Mouse (Mus musculus) right cerebral cortex, postnatal 10 days (tissue): Measurements from ENCODE around the gene Ccdc142.
A peak's percentile ranks its signal among the peaks of the same experiment; 100 is the strongest.

Source experiments
- DNase-seq, 2 experiments: peaks; one replicate each; pipeline ENCODE4 v3.0.0; 2021; ENCODE audit warnings: low spot score in 2 of 2

The Ccdc142 gene

DNA sequence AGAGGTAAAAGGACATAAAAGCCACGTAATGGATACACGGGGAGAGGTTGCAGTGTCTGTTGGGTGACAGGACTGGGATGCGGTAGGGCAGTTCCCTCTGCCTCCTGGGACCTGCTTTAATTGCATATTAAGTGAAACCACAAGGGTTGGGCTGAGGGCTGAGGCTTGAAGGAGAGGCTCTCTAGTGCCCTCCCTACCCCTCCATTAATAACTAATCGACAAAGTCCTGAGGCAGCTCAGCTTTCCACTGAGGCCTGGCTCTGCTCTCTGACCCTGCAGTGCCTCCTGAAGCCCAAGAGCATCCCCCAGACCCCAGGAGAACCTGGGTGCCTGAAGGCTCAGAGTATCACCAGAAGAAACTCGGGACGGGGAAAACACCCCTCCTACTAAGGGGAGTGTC is 16.9 kb upstream of the Ccdc142 start:
- no peak for DNase-seq

DNA sequence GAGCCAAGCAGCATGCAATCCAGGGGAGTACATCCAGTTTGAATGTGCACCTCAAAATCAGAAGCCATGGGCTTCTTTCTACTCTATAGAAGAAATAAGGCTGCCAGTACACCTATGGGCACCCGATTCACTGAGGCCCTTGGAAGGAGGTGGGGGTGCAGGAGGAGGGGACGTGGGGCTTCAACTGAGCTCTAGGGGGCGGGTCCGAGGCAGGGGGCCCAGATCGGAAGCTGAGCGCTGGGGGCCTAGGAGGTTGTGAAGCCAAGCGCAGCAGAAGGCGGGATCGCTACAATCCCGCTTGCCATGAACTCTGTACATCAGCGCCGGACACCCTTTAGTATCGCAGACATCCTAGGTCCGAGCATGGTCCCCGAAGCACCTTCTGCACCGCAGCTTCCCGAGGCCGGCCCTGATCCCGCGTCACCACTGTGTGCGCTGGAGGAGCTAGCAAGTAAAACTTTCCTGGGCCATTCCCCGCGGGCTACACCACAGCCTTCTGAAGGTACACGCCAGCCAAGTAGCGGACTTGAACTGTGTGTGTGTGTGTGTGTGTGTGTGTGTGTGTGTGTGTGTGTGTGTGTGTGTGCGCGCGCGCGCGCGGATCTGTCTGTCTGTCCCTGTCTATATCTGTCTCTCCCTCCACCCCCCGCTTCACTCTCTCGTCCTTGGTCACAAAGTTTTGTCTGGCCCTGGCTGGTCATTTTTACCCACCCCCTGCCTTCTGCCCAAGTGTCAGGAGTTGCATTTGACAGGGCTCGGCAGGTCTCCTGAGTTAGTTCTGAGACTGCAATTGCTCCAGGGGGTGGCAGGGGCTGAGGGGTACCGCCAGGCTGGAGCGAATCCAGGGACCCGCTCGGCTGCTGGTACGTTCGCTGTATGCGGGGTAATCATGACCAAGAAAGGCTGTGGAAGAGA is 15.0 kb upstream of the Ccdc142 start, which contains the start of gene Lbx2:
Gene Lbx2, plus strand, starts transcription at position 247 of the 915 bp plus-strand sequence.
- no peak for DNase-seq

DNA sequence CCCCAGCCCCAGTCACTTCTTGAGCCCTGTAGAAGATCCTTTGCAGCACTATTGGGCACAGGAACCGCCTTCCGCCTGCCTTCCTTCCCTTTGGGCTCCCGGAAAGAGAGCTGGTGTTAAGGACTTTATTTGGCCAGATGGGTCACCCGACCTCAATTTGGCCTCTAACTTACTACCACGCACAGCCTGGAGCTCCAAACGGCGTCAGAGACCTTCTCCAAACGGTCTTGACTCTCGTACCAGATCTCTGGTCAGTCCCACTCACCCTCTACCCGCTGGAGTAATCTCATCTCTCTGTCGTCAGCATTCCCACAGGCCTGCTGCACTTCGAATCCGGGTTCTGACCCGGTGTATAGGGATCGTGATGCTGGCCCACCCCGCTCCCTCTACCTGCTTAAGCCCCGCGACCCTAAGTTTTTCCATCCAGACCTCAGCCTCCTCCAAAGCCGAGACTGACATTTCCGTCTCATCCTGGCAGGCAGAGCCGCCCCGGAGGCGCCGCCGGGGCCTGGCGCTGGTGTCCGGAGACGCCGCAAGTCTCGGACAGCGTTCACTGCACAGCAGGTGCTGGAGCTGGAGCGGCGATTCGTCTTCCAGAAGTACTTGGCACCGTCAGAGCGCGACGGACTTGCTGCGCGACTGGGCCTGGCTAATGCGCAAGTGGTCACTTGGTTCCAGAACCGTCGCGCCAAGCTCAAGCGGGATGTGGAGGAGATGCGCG is 14.0 kb upstream of the Ccdc142 start:
- no peak for DNase-seq

DNA sequence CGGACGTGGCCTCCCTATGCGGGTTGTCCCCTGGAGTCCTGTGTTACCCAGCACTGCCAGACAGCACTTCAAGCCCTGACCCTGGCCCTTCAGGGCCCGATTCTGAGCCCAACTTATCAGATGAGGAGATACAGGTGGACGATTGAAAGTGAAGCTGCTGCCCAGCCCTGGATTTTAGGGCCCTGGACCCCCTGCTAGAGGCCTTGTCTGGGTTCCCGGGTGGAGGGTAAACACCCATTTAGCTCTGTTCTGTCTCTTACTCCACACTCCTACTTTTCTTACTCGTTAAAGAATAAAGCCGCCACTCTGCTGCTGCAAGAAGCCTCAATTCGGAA is 13.5 kb upstream of the Ccdc142 start:
- no peak for DNase-seq

DNA sequence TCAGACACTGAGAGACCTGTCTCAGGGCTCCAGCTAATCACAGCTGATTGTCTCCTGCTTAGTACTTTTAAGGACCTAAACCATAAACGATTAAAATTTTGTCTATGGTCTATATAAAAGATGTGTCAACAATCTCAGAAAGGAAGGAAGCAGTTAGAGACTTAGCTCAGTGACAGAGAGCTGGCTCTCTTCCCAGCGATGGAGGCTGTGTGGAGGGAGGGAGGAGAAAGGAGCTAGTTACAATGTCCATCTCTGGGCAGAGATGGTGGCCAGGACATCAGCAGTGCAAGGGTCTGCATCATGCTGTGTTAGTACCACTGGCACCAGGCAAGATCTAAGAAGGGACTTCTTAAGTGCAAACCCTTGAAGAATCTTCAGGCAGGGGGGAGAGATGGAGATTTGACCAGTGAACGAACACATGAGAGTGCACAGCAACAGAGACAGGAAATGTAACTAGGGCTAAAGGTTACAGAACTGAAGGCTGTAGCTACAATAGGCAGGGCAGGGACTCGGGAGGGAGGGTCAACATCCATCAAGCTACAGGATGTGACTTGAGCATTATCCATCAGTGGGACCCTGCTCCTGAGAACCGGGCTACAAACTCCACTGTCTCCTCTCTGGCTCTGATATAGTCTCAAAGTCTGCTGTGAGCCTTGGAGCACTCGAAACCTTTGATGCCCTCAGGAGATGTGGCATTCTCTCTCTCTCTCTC is 8.8 kb upstream of the Ccdc142 start:
- DNase-seq: no peak

DNA sequence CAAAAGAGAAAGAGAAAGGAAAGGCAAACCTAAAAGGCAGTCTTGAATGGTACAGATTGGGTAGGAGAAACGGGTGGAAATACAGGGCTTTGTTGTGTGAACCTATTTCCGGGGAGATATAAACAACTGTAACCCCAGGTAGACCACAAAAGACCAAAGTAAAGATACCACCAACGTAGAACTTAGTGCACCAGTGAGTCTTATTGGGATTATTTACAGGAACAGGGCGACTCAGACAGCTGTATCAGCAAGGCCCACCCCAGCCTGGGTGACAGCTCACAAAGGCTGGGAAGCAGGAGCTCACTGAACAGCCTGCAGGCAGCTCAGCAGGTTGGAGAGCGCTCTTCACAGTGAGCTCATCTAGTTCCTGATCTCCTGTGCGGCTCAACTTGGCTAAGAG is 5.4 kb upstream of the Ccdc142 start:
- no peak for DNase-seq

DNA sequence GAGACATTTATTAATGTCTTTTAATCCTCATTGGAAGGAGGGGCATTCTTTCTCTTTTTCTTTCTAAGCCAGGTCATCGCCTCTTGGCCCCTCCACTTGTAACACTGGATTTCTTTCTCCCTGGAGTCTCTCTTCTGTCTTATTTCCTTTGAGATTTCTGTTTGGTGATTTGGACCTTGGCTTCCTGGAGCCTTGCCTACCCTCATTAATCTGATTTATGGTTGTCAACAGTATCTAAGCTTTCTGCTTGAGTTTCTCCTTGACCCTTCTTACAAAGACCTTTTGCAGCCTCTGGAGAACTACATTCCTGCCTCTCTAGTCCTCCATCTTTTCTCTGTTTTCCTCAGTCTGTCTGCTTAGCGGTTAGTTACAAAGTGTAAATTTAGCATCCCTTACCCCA is 3.0 kb upstream of the Ccdc142 start:
- no peak for DNase-seq

DNA sequence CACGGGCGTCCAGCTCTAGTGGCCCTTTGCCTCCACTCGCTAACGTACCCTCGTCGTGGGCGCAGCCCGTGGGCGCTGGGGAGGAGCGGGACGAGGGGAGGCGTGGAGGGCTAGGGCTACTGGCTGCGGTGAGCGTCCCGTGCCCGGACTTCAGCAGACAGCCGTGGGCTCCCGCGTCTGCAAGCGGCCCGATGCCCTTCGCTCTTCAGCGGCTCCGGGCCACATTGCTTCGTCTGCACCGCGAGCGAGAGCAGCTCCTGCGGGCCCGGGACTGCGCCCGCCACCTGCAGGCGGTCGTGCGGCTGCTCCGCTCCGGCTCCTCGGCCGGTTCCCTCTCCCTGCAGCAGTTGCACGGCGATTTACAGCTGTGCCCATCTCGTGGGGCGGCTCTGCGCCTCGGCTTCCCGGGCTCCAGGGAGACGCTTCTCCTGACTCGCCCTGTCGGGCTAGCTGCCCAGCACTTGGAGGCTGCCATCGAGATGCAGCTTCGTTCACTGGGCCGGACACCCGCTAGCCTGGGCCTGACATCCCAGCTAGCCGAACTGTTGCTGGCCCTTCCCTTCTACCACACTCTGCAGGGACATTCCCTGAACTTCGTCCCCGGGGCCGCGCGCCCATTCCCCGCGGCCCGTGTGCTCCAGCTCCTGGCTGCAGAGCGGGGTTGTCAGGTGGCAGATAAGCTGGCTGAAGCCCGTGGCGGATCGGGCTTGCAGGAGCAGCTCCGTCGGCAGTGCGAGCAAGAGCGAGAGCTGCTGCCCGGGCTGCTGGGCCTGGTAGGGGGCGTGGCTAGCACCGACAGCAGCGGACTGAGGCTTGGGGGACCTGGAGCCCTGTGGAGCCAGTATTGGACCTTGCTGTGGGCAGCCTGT is 521 bp downstream of the Ccdc142 start:
- DNase-seq: peak; percentile 69 to 71

DNA sequence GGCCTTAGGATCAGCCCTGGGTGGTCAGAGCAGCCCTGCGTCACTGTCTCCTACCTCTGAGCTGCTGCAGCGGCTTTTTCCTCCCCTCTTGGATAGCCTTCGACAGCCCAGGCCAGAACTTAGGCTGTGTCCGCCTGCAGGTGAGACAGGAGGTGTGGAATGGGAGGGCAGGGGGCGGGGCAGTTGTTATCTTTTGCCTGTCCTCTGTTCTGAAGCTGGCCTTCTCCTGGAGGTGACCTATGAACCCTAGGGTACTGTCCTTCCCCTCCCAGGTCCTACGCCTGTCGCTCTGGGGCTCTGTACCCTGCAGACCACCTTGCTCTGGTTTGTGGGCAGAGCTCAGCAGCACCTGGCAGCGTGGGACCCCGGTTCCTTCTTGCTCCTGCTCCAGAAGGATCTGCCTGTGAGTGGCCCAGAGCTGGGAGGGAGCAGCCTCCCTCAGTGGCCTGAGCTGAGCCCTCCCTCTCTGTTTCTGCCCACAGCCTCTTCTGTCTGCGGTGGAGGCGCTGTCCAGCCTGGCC is 1.8 kb downstream of the Ccdc142 start:
- peak in 1 of 2 experiments; percentile 56 for DNase-seq

DNA sequence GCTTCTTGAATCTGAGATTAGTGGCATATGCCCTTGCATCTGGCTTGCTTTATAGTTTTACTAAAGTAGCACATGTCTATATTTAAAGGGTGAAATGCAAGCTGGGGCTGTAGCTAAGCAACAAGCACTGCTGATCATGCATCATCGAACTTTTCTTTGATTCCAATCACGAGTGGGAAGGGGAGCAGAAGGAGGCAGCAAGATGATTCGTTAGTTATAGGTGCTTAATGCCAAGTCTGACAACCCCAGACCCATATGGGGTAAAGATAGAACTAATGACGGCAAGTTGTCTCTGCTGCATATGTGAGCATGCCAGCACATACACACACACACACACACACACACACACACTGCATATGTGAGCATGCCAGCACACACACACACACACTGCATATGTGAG is 2.8 kb downstream of the Ccdc142 start:
- peak; percentile 60 to 84 for DNase-seq

DNA sequence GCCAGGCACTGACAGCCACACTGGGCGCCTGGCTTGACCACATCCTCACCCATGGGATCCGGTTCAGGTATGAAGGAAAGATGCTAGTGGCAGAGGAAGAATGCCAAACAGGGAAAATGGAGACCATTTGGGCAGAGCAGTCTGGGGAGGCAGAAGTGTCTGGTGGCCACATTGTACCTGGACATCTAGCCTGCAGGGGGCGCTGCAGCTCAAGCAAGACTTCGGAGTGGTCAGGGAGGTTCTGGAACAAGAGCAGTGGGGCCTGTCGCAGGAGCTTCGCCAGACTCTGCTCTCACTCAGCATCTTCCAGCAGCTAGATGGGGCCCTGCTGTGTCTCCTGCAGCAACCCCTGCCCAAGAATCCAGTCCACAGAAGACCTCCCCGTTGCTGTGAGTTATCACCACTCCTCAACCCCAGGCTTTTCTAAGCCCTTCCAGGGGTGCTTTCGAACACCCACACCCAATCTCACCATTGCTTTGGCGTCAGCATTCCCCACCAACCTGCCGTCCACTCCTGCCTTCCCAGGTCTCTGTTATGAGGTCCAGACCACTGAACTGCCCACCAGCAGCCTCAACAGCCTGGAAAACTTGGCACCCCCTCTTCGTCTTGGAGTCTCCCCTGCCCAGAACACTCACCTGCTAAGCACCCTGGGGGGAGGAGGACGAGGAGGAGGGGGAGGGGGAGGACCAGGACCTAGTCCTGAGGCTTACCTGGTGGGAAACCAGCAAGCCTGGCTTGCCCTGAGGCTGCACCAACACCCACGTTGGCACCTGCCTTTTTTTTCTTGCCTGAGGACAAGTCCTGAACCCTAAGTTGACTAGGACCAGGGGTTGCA is 6.4 kb downstream of the Ccdc142 start:
- DNase-seq: peak; percentile 75 to 76

DNA sequence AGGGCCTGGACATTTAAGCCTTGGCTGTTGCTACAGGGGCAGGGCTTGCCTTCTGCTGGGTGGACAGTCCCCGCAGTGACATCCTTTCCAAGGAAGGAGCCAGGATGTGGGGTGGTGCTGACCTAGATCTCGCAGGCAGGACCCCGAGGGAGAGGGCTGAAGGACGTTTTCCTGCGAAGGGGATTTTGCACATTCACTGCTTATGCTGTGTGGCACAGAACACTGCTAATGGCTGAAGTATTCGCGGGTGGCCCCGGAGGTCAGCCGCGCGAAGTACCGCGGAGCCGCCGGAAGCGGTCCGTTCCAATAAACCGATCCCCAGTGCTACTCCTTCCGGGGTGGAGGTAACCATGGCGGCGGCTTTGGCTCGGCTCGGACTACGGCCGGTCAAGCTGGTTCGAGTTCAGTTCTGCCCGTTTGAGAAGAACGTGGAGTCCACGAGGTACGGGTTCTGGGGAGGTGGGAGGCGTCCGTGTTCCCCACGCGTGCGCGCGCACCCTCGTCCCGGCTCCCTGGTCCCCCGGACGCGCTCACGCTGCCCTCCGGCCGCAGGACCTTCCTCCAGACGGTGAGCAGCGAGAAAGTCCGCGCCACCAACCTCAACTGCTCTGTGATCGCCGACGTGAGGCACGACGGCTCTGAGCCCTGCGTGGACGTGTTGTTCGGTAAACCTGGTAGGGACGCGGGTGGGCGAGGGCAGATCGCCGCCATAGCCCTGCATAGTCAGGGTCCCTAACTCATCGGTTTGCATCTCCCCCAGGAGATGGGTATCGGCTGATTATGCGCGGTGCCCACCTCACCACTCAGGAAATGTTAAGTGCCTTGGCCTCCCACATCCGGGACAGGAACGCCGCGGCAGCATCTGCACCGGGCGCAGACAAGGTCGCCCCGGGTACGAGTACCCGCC is 7.6 kb downstream of the Ccdc142 start, which contains the start of gene Mrpl53:
Gene Mrpl53, plus strand, starts transcription at position 279 of the 907 bp plus-strand sequence.
- DNase-seq: peak; percentile 87

DNA sequence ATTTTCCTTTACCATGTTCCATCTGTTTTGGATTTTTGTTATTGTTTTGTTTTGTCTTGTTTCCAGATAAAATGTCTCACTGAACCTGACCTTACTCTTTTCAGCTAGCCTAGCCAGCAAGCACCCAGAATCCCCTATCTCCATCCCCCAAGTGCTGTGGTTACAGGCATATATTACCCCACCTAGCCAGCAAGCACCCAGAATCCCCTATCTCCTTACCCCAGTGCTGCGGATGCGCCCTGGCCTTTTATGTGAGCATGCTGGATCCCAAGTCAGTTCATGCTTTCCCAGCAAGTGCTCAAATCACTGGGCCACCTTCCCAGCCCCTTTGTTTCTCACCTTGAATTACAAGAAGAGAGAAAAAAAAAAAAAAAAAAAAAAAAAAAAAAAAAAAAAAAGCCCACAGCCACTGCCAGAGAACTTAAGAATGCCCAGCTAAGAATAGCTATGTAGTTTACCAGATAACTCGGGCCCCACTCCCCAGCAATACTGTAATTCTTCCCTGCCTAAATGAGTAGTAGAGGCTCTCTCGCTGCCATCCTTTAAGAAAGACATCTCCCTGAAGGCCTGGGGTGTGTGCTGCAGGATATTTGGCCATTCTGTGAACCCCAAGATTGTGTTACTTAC is 10.2 kb downstream of the Ccdc142 start:
- peak in 1 of 2 experiments; percentile 27 for DNase-seq

DNA sequence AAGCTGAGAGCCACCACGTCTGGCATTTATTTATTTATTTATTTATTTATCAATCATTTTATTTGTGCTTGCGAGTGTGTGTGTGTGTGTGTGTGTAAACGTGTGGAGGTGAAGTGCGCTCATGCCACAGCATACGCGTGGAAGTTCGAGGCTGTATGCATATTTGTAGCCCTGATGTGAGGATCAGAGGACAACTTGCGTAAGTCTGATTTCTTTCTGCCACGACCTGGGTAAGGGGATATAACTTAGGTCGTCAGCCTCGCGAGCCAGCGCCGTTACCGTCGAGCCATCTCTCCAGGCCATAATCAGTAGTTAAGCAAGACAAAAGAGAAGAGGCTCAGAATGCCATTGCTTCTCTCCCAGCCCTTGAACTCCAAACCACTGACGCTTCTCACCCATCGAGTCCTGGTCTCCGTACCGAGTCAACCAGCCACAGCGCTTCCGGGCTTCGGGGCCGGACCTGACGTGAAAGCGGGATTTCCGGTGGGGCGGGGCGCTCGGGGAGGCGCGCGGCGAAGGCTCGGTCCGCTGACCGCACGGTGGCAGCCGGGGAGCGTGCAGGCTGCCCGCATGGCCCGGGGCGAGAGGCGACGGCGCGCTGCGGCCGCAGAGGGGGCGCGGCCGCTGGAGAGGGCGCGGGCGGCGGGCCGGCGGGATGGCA is 13.7 kb downstream of the Ccdc142 start, which contains the start of gene Mogs:
Gene Mogs, plus strand, starts transcription at position 486 of the 661 bp plus-strand sequence.
- DNase-seq: peak; percentile 94 to 95

DNA sequence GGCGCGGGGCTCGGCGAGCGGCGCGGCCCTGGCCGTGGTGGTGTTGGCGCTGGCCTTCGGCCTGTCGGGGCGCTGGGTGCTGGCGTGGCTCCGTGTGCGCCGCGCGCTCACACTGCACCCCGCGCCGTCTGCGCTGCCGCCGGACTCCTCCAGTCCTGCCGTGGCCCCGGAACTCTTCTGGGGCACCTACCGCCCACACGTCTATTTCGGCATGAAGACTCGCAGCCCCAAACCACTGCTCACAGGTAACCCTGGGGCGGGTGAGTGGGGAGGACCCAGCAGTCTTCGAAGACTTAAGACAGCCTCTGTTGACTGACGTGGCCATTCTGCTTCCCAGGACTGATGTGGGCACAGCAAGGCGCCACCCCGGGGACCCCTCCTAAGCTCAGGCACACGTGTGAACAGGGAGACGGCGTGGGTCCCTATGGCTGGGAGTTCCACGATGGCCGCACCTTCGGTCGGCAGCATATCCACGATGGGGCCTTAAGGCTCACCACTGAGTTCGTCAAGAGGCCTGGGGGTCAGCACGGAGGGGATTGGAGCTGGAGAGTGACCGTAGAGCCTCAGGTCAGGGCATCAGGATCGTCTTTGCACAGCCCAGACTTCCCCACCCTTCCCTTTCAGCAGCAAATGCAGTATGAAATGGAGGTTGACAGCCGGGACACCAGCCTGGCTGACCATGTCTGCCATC is 14.4 kb downstream of the Ccdc142 start:
- DNase-seq: peak in 1 of 2 experiments; percentile 57

DNA sequence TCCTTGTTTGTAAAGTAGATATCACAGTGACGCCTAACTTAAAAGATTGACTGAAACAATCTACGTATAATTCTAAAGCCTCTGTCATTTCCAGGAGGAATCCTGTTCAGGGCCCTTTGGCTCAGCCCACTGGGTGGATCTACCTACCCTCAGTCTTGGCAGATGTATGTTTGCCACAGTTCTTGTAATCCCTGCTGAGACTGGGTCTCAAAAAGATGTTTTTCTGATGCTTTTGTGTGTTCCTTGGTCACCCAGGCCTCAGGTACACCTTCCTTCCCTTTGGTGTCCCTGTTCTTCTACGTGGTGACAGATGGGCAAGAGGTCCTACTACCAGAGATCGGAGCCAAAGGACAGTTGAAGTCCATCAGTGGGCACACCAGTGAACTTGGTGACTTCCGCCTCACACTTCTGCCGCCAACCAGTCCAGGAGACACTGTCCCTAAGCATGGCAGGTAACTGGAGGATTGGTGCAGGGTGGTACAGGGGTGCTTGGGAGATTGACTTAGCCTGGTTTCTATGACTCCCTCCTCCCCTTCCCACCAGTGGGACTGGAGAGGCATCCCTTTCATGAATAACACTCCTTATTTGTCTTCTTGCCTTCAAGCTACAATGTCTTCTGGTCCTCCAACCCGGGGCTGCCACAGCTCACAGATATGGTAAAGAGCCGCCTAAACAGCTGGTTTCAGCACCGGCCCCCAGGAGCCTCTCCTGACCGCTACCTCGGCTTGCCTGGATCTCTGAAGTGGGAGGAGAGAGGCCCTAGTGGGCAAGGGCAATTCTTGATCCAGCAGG is 15.2 kb downstream of the Ccdc142 start:
- peak in 1 of 2 experiments; percentile 34 for DNase-seq

DNA sequence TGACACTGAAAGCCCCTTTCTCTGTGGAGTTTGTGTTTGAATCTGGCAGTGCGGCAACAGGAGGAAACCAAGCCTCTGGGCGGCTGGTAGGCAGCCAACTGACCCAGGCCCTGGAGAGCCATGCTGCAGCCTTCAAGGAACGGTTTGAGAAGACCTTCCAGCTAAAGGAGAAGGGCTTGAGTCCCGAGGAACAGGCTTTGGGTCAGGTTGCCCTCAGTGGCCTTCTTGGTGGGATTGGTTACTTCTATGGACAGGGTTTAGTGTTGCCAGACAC is 15.7 kb downstream of the Ccdc142 start:
- DNase-seq: peak in 1 of 2 experiments; percentile 35
